Mouse (Mus musculus): ENCODE results near the gene Slc45a2. TPM values are rescaled to one million over a fixed set of nuclear protein-coding genes. Genes with fewer than 3 reads are reported as not detected.

The Slc45a2 gene
- total RNA-seq, 2 experiments from 2014 or later = 0.13 TPM; not detected in 1

DNA sequence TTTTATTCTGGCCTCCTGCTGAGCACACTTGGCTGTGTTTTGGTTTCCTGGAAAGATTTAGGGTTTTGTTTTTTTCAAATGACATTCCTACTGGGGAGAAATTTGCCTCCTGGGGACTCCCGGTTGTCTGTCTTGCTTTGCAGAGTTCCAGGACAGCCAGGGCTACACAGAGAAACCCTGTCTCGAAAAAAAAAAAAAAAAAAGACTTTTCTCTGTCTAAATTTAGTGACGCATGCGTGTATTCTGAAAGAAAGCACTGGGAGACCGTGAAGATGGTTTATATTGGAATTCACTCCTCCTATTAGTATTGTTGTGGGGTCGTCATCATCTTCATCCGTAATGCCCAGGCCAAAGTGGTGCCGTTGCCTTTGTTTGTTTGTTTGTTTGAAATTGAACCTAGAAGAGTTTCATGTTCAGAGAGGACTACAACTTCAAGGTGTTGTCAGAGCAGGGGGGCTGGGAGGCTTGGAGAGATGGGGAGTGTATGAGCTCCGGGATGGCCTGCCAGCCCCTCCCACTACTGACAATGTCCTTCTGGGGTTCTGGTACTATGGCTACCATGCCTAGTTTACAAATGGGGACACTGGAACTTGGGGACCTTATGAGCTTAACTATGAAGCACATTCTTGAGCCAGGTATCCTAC lies 65.1 kb downstream of the Slc45a2 start:
- no peak for DNase-seq (ENCODE audit: low spot score in 2 of 2)

- no peak for DNase-seq (ENCODE audit: low spot score in 2 of 2)
Observed at GRCm38 (mm10) chr15:11066299-11066698, 65.8 kb downstream of the Slc45a2 start.

DNA sequence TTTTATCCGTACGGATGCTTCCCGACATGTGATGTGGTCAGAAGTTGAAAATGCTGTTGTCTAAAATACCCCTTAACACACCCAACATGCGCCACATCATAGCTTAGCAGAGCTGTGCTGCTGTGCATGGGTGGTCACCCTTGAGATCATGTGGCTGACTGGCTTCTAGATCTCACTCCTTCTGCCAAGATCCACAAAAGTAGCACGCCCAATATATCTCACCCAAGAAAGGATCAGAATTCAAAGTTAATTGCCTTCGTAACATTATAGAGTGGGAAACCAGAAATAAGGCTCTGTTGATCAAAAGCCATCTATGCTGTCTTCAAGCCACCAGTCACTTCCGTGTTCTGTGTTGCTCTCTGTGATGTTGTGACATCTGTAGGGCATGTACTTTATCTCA lies 67.4 kb downstream of the Slc45a2 start:
- no peak for DNase-seq (ENCODE audit: low spot score in 2 of 2)

GRCm38 (mm10) chr15:11075726-11076361 lies 75.3 kb downstream of the Slc45a2 start:
- no peak for DNase-seq (ENCODE audit: low spot score in 2 of 2)

Other genes with a start within 250 kb of the Slc45a2 start
- gene C1qtnf3, start 48.4 kb upstream of the Slc45a2 start, total RNA-seq (2021) = 100 to 1,000 TPM in 1 of 2 experiments, 10 to 100 TPM in 1; 88.6 to 108 TPM
- gene Amacr, start 19.0 kb upstream of the Slc45a2 start, total RNA-seq (2021) = 10 to 100 TPM; 19.0 to 22.1 TPM
- gene Rxfp3, start 37.3 kb downstream of the Slc45a2 start, total RNA-seq (2021) = under 1 TPM; 0.12 to 0.13 TPM
- 10 to 100 TPM; 38.0 to 39.4 TPM for gene Adamts12, start 64.1 kb downstream of the Slc45a2 start, total RNA-seq (2021)